Mouse (Mus musculus) megakaryocyte, embryonic 14.5 days (primary cell): Measurements from ENCODE around the gene Gm20715.

ENCODE experiments used
- FLI1 ChIP-seq: IDR thresholded peaks from 2 replicates; pipeline ENCODE4 v1.6.1; 2012; ENCODE audit warnings: low read length, inconsistent platforms, mixed read lengths
- GATA1 ChIP-seq: IDR thresholded peaks from 3 replicates; pipeline ENCODE4 v1.6.1; 2012; ENCODE audit warnings: mixed read lengths, low read length, inconsistent platforms, borderline replicate concordance

- no peak for TF ChIP-seq GATA1
- TF ChIP-seq FLI1 = no peak
These were observed 46.3 kb downstream of the Gm20715 start for GRCm38 (mm10) chr7:6456399-6456798.
